Mouse (Mus musculus): Measurements from ENCODE around the gene Tmcc1.
A peak's percentile ranks its signal among the peaks of the same experiment; 100 is the strongest.
"Not testable (repeated sequence)": the region's sequence is repeated elsewhere in the genome, so short reads cannot be mapped to it uniquely, and the experiment has no call there.

Tmcc1 gene

GRCm38 (mm10) chr6:116193394-116194393 is at the start of gene Tmcc1:
Gene Tmcc1 (minus strand): TSS chr6:116193486.
- DNase-seq (ENCODE audit: inconsistent age in 2 of 2, low spot score in 1 of 2): peak; percentile 99

DNA sequence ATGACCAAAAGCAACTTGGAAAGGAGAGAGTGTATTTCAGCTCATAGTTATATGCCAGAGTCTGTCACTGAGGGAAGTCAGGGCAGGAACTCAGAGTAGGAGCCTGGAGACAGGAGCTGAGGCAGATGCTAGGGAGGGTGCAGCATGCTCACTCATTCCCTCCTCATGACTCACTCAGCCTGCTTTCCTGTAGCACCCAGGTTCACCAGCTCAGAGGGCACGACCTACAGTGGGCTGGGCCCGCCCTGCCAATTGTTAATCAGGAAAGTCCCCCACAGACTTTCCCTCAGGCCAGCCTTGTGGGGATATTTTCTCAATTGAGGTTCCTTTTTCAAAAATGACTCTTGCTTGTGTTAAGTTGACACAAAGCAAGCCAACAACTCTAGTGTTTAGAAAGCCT is 47.1 kb upstream of the Tmcc1 start:
- no peak for DNase-seq (ENCODE audit: inconsistent age in 2 of 2, low spot score in 1 of 2)

DNA sequence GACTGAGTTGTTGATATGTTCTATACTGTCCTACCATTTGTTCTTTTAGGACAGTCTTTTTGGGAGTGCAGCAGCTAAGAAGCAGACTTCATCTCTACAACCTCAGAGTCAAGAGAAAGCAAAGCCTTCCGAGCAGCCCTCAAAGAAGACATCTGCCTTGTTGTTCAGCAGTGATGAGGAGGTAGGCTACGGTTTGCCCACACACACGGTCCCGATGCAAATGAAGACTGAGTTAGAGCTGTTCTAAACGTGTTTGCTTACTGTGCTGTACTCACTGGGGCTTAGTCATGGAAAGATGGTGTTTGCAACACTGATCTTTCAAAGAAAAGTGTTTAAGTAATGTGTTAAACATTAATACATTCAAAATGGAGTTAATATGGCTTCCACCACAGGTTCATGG is 44.8 kb upstream of the Tmcc1 start:
- no peak for DNase-seq (ENCODE audit: inconsistent age in 2 of 2, low spot score in 1 of 2)

DNA sequence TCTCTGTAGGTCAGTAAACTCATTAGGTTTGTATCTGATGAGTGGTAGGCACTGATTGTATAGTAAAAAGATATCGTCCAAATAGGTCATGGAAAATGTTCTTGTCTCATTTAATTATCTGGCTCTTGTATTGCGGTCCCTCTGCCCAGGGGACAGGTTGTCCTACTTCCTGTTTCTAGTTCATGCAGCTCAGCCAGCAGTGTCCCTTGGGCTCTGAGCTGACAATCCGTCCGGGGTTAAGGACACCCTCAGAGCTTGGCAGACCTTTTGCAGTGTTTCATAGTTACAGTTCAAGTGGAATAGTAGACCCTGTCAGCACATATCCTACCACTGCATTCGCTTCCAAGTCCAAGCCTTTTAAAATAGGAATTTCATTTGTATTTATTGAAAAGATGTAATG is 42.0 kb upstream of the Tmcc1 start:
- DNase-seq (ENCODE audit: inconsistent age in 2 of 2, low spot score in 1 of 2): peak in 1 of 2 experiments; percentile 35

DNA sequence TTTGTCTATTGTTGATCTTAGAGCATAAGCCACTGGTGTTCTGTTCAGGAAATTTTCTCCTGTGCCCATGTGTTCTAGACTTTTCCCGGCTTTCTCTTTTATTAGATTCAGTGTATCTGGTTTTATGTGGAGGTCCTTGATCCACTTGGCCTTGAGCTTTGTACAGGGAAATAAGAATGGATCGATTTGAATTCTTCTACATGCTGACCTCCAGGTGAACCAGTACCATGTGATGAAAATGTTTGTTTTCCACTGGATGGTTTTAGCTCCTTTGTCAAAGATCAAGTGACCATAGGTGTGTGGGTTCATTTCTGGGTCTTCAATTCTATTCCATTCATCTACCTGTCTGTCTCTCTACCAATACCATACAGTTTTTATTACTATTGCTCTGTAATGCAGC is 41.5 kb upstream of the Tmcc1 start:
- DNase-seq (ENCODE audit: inconsistent age in 2 of 2, low spot score in 1 of 2): not testable (repeated sequence)

DNA sequence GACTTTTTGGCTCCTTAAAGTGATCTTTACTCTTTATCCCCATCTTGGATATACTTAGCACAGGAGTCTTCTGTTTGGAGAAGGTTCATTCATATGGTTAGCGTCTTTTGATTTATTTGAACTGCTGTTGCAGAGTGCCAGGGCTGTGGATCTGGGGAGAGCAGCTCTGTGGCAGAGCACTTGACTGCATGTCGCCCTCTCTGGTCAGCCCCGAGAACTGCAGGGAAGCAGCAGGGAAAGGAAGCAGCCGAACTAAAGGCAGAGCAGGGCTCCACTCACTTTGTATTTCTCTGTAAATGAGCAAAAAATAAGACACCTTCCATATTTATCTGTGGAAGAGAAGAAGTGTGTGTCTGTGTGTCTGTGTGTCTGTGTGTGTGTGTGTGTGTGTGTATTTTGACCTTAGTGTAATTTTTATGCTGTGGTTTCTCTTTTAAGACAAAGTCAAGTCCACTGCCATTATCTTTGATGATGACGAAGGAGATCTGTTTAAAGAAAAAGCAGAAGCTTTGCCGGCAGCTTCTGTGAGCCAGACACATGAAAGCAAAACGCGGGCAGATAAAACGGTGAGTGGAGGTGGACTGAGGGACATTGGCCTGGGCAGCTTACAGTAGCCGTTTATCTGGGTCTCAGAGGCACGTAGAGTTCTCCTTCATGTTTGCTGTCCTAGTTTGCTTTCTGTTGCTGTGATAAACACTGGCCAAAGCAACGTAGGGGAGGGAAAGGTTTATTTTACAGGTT is 35.7 kb upstream of the Tmcc1 start:
- peak; percentile 74 to 89 for DNase-seq (ENCODE audit: inconsistent age in 2 of 2, low spot score in 1 of 2)

DNA sequence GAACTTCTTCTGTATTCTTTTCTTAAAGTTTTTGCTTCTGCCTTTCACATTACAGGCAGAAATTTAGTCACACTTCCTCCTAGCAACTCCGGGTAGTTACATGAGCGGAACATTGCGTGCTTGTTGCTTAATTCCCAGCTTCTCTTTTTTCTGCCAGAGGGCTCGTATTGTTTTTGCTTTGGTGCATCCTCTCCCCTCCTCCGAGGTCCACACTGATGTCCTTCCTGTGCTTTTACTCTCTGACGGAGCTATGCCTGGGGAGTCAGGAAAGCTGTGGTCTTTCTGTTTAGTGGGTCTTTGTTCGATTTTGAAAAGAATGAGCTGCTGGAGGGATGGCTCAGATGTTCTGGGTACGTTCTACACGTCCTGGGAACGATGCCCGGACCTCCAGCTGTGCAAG is 34.5 kb upstream of the Tmcc1 start:
- DNase-seq (ENCODE audit: inconsistent age in 2 of 2, low spot score in 1 of 2): peak; percentile 9 to 33

DNA sequence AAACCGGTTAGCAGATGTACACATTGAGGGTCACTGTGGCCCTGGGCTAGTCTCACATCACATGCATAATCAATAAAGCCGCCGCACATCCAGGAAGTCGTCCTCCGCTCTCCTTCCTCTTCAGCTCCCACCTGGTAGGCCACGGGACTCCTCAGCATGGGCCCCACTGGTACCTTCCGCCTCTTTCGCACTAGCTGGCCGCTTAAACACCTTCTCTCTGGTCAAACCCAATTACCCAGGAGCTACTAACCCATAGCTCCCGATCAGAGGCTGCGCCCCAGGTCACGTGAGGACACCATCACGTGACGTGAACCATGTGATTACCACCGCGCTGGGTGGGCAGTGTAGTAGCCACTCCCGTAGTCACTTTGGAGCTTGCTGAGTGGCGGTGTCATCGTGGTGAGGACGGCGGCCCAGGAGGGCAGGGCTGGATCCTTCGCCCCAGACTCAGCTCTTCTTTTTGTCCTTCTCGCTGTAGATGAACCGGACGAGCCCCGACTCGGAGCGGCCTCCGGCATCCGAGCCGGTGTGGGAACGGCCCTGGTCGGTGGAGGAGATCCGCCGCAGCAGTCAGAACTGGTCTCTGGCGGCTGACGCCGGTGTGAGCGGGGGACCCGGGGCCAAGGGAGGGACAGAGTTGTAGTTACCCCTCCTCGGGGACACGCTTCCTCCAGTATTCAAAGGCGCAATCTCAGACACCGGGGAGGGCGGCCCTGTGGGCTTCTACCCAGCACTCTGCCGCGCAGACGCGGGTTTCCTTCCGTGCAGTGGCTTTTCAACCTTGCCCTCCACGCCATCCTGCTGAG is 14.6 kb upstream of the Tmcc1 start, which contains the start of gene Washc2:
Gene Washc2 (plus strand): TSS at position 310 of the 806 bp plus-strand sequence.
- peak; percentile 96 to 99 for DNase-seq (ENCODE audit: inconsistent age in 2 of 2, low spot score in 1 of 2)

GRCm38 (mm10) chr6:116199682-116200081 is 6.4 kb upstream of the Tmcc1 start:
- no peak for DNase-seq (ENCODE audit: inconsistent age in 2 of 2, low spot score in 1 of 2)

DNA sequence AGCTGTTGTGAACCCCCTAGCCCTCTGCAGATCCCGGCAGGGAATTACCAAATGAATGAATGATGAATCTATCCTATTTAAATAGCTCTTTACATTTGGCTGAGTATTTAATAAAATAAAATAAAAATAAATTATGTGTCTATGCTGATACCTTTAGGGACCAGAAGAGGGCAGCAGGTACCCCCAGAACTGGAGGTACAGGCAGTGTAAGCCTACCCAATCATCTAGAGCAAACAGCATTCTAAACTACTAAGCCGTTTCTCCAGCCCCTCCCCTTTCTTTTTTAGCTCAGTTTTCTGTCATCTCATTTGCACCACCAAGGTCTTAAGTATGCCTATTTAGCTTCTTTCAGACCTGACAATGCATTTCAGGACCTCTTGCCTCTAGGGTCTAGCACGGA is 4.9 kb upstream of the Tmcc1 start:
- DNase-seq (ENCODE audit: inconsistent age in 2 of 2, low spot score in 1 of 2): peak in 1 of 2 experiments; percentile 64

GRCm38 (mm10) chr6:116195811-116196210 is 2.5 kb upstream of the Tmcc1 start:
- no peak for DNase-seq (ENCODE audit: inconsistent age in 2 of 2, low spot score in 1 of 2)

DNA sequence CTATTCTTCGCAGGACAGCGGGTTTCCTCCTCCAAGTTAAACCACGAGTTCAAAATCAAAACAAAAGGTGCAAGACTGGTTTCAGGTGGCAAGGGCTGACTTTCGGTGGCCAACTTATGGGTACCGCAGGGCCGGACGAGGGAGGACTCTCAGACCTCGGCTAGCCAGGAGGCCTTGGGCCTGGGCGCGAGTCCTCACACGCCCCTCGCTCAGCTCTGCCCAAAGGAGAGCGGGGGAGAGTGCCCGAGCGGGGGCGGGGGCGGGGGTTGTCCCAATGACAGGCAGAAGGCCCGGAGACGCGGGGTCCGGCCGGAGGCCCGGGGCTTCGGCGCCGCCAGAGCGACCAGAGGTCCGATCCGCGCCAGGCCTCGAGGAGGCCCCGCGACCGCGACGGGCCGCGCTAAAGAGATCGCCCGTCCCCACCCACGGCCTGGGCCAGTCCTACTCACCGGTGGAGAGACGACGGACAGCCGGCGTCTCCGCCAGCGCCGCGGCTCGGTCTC is 426 bp downstream of the Tmcc1 start:
- no peak for DNase-seq (ENCODE audit: inconsistent age in 2 of 2, low spot score in 1 of 2)

DNA sequence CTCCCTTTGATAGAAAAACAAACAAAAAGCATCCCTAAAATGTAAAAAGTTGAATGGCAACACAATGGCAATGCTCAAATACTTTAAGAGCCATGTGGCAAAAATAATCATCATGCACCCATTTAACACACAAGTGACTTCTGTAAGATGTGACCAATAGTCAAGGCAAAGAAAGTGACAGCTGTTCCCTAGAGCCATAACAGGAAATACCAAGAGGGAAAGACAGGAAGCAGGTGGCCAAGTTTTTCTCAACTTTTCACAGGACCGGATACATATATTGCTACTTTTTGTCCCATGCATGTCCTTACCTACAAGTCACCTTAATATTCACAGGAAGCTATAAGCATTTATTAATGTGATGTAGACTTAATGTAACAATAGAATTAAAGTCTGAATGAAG is 3.9 kb downstream of the Tmcc1 start:
- DNase-seq (ENCODE audit: inconsistent age in 2 of 2, low spot score in 1 of 2): no peak

DNA sequence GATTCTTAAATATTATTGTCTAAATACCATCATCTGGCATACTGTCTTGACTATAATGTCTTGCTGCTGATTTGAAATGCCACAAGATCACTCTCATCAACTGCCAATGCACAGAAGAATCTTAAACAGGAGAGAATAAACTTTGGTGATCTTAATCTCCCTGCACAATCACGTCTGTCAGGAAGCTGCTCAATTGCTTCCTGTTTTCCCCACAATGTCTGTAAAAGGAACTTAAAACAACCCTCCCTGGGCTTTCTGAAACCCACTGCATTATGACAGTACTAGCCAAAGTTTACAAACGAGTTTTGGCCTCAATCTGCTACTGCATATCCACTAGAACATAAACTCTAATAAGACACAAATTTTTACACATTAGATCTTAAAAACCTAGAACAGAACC is 6.8 kb downstream of the Tmcc1 start:
- DNase-seq (ENCODE audit: inconsistent age in 2 of 2, low spot score in 1 of 2): no peak

GRCm38 (mm10) chr6:116183509-116183908 is 9.8 kb downstream of the Tmcc1 start:
- DNase-seq (ENCODE audit: inconsistent age in 2 of 2, low spot score in 1 of 2): no peak

GRCm38 (mm10) chr6:116180731-116181130 is 12.6 kb downstream of the Tmcc1 start:
- DNase-seq (ENCODE audit: inconsistent age in 2 of 2, low spot score in 1 of 2): no peak

GRCm38 (mm10) chr6:116178376-116178775 is 14.9 kb downstream of the Tmcc1 start:
- no peak for DNase-seq (ENCODE audit: inconsistent age in 2 of 2, low spot score in 1 of 2)

DNA sequence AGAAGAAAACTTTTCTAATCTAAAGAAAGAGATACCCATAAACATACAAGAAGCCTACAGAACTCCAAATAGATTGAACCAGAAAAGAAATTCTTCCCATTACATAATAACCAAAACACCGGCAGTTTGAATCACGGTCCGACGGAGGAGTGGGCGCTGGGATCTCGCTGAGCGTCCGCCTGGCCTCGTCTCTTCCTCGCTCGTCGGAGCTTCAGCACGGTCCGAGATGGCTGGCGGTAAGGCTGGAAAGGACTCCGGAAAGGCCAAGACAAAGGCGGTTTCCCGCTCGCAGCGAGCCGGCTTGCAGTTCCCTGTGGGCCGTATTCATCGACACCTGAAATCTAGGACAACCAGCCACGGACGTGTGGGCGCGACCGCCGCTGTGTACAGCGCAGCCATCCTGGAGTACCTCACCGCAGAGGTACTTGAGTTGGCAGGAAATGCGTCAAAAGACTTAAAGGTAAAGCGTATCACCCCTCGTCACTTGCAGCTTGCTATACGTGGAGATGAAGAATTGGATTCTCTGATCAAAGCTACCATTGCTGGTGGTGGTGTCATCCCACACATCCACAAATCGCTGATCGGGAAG is 19.7 kb downstream of the Tmcc1 start:
- not testable (repeated sequence) for DNase-seq (ENCODE audit: inconsistent age in 2 of 2, low spot score in 1 of 2)

- DNase-seq (ENCODE audit: inconsistent age in 2 of 2, low spot score in 1 of 2): no peak
Observed at GRCm38 (mm10) chr6:116166383-116166782, 26.9 kb downstream of the Tmcc1 start.

GRCm38 (mm10) chr6:116154854-116155624 is 38.2 kb downstream of the Tmcc1 start:
- DNase-seq (ENCODE audit: inconsistent age in 2 of 2, low spot score in 1 of 2): no peak
